Mouse (Mus musculus): ENCODE results near the gene Serinc4.
"Not testable (repeated sequence)": the region's sequence is repeated elsewhere in the genome, so short reads cannot be mapped to it uniquely, and the experiment has no call there.

Serinc4 gene

DNA sequence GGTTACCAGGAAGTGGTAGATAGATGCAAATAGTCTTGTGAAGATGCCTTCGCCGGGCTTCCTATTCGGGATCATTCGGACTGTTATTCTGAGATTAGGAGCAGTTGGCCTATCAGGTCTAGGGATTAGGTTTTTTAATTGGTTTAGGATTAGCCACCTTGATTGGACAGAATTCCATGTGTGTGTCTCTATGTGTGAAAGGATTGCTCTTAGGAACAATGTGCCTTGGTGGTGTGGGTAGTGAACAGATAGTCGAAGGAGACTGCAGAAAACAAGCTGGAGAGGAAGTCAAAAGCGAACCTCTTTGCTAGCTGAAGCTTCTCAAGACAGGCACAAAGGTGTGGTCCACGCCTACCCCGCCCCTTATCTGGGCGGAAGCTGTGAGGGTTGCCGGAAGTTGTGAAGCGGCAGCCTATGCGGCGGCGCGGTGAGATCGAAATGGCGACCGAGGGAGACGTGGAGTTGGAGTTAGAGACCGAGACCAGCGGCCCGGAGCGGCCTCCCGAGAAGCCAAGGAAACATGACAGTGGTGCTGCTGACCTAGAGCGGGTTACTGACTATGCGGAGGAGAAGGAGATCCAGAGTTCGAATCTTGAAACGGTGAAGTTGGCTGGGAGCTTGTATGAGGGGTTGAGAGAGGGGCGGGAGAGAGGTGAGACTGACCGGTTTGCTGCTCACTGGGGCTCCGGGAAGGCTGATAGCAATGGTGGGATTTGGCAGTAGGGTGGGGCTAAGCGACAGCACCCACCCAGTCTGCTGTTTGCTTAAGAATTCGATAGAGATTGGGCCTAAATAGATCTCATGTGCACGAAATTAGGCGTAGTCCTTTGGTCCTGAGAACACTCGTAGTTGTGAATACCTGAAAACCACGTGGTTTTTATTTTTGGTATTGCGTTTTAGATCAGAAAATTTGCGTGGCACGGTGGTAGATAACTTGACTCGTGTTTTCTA is at the start of gene Serinc4:
Gene Serinc4 (minus strand): TSS at position 90 of the 951 bp plus-strand sequence.
- in situ Hi-C loops (cut with MboI, MseI) = no loop called here

DNA sequence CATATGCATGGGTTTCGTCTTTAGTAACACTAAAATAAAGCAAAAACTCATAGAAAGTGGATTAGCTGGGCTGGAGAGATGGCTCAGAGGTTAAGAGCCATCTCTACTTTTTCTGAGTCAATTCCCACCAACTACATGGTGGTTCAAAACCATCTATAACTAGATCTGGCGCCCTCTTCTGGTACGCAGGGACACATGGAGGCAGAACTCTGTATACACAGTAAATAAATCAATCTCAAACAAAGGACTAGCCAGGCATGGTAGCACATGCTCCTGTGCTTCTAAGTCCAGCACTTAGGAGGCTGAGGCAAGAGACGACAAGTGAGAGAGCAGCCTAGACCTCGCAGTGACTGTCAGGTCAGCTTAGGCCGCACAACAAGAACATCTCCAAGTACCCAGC is 45.0 kb upstream of the Serinc4 start:
- in situ Hi-C loops (cut with MboI, MseI) = not testable (repeated sequence)

DNA sequence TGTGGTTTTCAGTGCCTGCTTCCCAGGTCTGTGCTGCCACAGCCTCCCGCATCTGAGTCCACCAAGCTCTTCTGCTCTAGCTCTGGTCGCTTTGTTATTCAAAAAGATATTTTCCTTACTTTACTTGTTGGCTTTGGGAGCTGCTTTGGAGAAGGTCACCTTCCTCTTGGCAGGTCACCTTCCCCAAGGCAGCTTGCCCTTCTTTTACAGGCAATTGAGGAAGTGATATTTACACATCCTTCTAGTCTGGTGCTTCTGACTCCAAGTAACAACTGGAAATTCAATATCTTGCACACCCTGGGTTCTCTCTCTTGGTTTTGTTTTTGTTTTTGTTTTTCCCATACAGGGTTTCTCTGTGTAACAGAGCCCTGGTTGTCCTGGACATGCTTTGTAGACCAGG is 27.8 kb upstream of the Serinc4 start:
- in situ Hi-C loops (cut with MboI, MseI) = not testable (repeated sequence)

DNA sequence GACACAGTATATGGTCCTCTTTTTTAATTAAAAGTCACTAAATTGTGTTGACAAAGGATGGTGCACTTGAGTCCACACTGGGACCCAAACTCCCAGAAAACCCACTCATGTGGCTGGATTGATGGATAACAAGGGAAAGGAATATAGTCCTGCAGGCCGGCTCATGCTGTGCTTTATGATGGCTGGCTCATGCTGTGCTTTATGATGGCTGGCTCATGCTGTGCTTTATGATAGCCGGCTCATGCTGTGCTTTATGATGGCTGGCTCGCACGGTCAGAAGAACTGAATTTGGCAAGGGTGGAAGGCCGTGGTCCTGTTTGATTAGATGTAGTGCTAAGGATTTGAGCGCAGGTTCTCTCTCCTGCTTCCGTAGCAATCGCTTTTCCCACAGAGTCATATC is 27.0 kb upstream of the Serinc4 start:
- in situ Hi-C loops (cut with MboI, MseI) = no loop called here

DNA sequence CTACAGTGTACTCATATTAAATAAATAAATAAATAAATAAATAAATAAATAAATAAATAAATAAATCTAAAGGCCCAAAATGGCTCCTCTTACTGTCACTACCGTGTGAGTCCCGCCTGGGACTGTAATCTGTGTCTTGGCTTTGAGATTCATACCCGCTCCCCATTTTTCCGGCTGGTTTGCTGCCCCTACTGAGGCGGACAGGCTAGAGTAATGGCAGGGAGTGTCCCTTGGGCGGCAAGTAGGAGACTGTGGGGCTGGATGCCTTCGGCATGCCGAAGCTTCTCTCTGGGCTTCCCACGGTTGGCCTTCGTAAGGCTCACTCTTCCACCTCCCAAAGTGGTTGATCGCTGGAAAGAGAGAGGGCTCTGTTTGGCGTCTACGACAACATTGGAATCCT is 24.3 kb upstream of the Serinc4 start:
- in situ Hi-C loops (cut with MboI, MseI) = not testable (repeated sequence)

DNA sequence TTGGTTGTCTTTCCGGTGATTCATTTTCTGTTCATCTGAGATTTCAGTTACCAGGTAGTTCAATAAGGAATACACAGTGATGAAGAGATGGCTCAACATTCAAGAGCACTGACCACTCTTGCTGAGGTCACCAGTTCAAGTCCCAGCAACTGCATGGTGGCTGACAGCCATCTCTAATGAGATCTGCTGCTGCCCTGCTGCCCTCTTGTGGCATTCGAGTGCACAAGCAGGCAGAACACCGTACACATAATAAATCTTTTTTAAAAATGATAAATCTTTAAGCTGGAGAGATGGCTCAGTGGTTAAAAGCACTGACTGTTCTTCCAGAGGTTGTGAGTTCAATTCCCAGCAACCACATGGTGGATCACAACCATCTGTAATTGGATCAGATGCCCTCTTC is 23.9 kb upstream of the Serinc4 start:
- in situ Hi-C loops (cut with MboI, MseI) = no loop called here

DNA sequence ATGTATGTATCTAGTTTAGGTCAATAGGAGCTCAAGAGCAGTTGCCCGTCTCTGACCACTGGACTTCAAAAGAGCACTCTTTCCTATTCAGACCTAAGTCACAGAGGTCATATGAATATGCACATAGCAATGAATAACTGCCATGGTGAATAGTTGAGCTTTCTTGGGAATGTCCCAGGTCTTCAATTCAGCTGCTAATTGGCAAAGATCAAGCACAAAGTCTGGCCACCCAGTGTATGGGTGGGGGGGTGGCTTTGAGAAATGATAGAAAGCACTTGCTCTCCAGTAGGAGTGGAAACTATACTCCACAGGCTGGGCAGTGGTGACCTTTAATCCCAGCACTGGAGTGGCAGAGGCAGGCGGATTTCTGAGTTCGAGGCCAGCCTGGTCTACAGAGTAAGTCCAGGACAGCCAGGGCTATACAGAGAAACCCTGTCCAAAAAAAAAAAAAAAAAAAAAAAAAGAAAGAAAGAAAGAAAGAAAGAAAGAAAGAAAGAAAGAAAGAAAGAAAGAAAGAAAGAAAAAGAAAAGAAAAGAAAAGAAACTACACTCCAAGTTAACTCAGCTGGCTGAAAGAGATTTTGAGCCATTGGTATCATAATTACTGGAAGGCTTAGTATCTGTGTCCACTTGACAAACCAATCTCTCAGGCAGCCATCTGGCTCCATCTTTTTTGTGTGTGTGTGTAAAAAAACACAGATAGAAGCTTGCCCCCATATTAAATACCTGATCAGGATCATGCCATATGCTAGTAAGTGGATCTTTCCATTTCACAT is 21.1 kb upstream of the Serinc4 start:
- in situ Hi-C loops (cut with MboI, MseI) = no loop called here

DNA sequence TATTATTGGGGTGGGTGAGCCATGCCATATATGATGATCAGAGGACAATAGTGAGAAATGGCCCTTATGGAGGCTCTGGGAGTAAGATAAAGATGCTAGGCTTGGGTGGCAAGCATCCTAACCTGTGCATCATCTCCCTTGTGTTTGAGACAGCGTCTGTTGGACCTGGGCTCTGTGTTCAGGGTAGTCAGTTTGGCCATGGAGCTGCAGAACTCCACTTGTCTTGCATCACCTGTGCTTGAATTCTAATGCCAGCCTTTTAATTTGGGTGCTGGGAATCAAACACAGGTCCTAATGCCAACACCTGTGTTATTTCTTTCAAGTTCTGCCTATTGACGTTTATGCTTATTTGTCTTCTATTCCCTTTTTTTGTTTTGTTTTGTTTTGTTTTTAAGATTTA is 18.7 kb upstream of the Serinc4 start:
- in situ Hi-C loops (cut with MboI, MseI) = not testable (repeated sequence)

DNA sequence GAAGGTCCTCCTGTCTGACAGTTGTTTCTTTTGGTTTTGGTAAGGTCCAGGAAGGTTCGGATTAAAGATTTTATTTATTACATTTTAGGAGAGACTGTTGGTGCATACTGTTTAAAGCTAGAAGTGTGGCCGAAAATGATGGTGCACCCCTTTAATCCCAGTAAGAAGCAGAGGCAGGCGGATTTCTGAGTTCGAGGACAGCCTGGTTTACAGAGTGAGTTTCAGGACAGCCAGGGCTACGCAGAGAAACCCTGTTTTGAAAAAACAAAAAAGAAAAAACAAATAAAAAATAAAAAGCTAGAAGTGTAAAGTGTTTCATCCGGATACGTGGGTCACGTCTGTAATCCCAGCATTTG is 17.6 kb upstream of the Serinc4 start:
- in situ Hi-C loops (cut with MboI, MseI) = loop anchor here (5.0 kb wide), 1 partner anchor 33 kb away; the partner anchor contains the start of genes Mfap1a and Wdr76

DNA sequence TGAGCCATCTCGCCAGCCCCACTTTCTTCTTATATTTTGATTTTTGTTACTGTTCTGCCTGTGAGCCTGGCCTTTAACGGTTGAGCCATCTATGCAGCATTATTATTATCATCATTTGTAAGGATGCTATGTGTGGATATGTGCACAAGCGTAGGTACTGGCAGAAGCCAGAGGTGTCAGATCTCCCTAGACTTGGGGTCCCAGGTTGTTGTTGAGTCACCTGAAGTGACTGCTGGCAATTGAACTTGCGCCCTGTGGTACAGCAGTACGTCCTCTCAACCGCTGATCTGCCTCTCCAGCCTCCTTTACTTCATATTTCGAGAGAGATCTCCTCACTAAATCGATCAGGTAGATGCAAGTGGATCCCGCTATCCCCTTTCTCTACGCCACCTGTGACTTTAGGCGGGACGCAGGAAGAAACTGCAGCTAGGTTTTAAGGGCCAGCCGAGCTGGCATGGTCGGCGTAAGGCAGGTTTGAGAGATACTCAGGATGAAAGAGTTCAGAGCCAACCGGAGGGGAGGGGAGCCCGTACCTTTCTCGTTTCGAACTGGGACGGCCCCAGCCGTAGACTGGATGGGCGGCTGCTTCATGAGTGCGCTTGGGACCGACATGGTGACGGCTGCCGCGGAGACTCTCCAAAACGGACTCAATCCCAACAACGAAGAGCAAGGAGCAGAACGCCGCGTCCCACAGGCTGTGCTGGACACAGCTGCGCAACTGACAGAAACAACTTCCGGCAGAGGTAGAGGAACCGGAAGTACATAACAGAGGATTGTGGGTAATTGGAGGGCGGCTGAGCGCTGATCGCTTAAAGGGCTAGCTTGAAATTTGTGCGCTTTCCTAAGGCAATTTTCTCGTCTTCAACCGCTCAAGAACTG is 17.0 kb upstream of the Serinc4 start, which contains the start of gene Mfap1b:
Gene Mfap1b (minus strand): TSS at position 767 of the 879 bp plus-strand sequence.
- in situ Hi-C loops (cut with MboI, MseI) = loop anchor here (5.0 kb wide), 1 partner anchor 34 kb away; the partner anchor contains the start of genes Mfap1a and Wdr76

DNA sequence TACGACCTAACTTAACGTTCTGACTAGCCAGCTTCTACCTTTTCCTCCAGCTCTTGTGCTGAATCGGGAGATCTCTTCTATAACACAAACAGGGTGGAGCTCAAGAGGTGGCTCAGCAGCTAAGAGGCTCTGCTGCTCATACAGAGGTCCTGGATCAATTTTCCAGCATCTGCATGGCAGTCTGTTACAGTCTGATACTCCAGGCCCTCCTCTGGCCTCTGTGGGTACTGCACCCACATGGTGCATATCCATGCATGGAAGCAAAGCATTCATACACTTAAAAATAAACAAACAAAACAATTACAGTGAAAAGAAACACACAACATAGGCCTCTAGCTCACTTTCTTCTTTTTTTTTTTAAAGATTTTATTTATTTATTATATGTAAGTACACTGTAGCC is 16.2 kb upstream of the Serinc4 start:
- in situ Hi-C loops (cut with MboI, MseI) = loop anchor here (5.0 kb wide), 1 partner anchor 35 kb away; the partner anchor contains the start of genes Mfap1a and Wdr76

DNA sequence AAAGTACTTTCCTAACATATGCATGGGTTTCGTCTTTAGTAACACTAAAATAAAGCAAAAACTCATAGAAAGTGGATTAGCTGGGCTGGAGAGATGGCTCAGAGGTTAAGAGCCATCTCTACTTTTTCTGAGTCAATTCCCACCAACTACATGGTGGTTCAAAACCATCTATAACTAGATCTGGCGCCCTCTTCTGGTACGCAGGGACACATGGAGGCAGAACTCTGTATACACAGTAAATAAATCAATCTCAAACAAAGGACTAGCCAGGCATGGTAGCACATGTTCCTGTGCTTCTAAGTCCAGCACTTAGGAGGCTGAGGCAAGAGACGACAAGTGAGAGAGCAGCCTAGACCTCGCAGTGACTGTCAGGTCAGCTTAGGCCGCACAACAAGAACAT is 12.4 kb upstream of the Serinc4 start:
- in situ Hi-C loops (cut with MboI, MseI) = not testable (repeated sequence)

DNA sequence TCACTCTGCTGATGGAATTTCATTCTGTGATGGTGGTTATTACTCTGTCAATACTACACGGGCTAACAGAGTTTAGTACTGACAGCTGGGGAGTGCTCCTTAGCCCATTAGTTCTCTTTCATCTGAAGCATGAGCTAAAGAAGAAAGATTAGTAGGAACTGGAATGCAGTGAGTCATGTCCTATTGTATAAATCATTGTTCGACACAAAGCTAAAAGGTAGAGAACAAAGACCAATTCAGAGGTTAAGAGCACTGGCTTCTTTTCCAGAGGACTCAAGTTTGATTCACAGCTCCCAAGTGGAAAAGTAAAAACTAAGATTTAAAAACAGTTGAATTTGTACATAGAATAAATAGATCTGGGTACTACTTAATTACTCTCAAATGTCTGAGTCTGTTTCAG is 3.5 kb upstream of the Serinc4 start:
- in situ Hi-C loops (cut with MboI, MseI) = no loop called here

DNA sequence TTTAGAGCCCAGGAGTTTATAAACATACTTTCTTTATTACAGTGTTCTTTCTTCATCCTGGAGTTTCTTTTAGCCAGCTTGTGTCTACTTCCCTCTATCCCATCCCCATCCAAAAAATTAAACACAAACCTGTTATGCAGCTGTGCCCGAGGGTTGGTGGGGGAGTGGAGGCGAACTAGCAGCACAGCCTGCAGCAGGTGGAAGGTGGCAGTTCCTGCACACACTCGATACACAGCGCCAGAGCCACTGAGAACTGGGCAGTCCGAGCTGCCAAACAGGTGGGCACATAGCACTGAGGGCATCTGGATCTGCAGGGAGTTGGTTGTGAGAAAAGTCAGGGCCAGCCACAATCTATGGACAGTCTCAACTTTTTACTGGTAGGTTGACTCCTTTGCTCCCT is 1.0 kb downstream of the Serinc4 start:
- in situ Hi-C loops (cut with MboI, MseI) = no loop called here

DNA sequence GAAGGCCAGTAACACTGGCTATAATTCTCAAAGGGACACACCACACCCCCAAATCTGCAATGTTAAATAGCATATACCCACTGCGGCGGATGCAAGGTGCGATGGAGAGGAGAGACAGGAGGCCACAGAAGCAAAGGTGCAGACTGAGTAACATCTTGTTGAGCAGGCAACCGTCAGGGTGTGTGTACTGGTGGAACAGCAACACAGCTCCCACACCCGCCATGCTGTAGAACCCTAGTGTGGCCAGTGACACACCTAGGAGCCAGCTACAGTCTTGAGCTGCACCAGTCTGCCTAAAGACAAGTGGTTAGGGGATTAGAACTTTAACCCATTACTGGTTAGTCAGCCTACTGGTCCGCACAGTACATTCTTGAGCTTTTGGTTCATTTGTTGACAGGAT is 2.7 kb downstream of the Serinc4 start:
- in situ Hi-C loops (cut with MboI, MseI) = no loop called here

DNA sequence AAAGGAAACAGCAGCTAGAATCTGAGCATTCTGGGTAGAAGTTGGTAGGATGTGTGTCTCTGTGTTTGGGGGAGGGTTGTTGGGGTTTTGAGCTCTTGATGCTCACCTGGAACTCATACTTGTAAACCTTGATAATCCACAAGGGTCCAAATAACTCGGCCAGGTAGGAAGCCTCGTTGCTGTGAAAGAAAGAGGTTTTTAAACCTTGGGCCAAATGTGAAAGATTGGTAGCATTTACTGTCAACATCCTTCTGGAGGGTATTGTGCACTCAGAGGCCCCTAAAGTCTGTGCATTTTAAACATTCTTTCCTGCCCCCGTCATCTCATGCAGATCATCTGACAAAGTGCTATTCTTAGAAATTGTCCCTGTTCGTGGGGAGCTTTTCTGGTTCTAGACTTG is 3.6 kb downstream of the Serinc4 start, which contains the start of gene Hypk:
Gene Hypk (plus strand): TSS at position 301 of the 400 bp plus-strand sequence.
- in situ Hi-C loops (cut with MboI, MseI) = no loop called here

DNA sequence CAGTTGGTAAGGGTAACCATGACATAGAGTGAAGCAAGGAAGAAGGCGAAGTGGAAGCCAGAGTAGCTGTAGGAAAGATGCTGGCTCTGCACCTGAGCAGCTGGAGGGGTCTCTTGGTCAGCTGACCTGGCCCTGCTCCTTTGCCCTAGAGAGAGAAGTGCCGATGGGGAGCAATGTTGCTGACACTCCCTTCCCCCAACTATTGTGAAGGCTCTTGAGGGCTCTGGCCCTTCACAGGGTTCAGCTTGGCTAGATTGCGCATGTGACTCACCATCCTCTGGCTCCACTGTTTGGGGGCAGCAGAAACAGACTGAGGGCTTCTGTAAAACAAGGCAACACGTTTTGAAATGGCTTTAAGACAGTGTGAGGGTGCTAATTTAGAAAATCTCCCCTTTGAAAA is 4.2 kb downstream of the Serinc4 start:
- in situ Hi-C loops (cut with MboI, MseI) = no loop called here

DNA sequence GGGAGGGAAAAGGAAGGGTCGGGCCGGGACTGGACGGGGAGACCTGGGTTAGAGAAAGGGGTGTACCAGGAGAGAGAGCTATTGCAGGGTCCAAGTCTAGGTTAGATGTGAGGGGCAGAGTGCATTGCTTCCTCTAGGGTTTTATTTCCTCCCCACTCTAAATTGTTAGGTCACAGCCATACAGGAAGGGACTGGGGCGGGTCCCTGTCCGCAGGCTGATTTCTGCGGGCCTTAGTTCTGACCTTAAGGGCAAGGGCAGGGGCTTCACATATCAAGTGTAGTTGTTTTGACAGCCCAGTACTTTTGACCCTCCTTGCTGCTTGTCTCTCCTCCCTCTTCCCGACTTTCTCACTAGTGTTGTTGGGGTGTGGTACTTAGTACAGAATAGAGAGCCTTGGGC is 6.5 kb downstream of the Serinc4 start:
- in situ Hi-C loops (cut with MboI, MseI) = no loop called here

DNA sequence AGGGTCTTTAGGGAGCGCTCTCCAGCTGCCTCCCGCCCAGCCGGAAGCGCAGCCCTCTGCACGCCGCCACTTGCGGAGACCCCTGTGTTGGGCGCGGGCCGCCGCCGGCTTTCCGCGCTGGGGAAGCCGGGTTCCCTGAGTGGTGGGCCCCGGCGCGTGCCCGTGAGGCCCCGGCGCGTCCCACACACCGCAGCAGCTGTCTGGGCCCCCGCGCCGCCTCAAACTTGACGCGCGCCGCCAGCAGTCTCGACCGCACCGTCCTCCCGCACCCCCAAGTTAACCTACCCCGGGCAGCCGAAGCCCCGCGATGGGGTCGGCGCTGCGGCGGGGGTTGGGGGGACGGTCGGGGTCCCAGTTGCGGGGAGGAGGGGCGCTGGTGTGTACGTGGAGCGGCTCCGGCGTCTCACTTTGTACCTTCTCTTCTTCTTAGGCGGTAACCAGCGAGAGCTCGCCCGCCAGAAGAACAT is 7.0 kb downstream of the Serinc4 start:
- in situ Hi-C loops (cut with MboI, MseI) = no loop called here

DNA sequence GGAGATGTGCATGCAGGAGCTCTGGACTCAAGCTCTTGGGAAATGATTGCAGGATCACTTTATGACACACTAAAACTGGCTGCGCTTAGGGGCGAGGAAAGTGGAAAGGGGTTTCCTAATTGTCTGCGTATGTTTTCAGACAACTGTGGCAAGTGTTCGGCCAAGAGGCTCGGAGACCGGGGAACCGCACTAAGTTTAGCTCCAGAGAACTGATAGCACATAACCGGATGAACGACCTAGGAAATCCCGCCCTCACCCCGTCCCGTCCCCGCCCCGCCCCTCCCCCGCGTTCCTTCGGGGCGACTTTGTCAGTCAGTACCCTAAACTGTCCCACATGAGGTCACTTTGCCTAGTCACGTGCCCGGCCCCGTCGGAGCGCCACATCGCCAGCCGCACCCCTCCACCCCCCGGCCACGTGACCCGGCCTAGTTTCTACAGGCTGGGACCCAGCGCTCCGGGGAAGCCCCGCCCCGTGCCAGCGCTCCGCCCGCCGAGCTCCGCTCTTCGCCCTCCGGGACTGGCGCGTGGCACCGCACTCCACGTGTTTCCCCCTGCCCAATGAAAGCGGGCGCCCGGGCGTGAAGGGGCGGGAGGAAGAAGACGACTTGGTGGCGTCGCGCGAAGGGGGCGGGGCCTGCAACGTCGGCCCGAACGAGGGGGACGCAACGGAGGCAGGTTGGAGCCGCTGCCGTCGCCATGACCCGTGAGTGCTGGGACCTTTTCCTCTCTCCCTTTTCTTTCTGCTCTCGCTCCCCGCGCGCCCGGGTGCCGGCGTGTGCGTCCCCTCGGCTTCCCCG is 7.6 kb downstream of the Serinc4 start, which contains the start of gene Serf2:
Gene Serf2 (plus strand): TSS at position 457 of the 797 bp plus-strand sequence.
- in situ Hi-C loops (cut with MboI, MseI) = no loop called here

Data from T-helper 2 cell (primary cell).